Mouse (Mus musculus) olfactory bulb, adult 2 months (tissue): Measurements from ENCODE around the gene Pmfbp1. TPM values are rescaled to one million over a fixed set of nuclear protein-coding genes. Genes with fewer than 3 reads are reported as not detected.
A peak's percentile ranks its signal among the peaks of the same experiment; 100 is the strongest.
"Not testable (repeated sequence)": the region's sequence is repeated elsewhere in the genome, so short reads cannot be mapped to it uniquely, and the experiment has no call there.

Source experiments
- H3K27ac ChIP-seq: fragments of 200-500 bp; 2 replicates; pipeline ENCODE4 v1.5.1; 2012; ENCODE audit warnings: low read depth, low read length; ENCODE audit not compliant: insufficient read depth
- H3K4me1 ChIP-seq: fragments of 200-500 bp; 2 replicates; pipeline ENCODE4 v1.6.1; 2012; ENCODE audit warnings: low read length; ENCODE audit not compliant: control insufficient read depth, insufficient read depth
- H3K4me3 ChIP-seq: fragments of 200-500 bp; 2 replicates; pipeline ENCODE4 v1.5.1; 2012; ENCODE audit warnings: mild to moderate bottlenecking, low read depth, low read length, moderate library complexity; ENCODE audit not compliant: insufficient read depth
- CTCF ChIP-seq: fragments of 200-500 bp; IDR thresholded peaks from 2 replicates; pipeline ENCODE4 v1.5.1; 2012; ENCODE audit warnings: low read depth, mild to moderate bottlenecking, low read length, moderate library complexity; ENCODE audit not compliant: insufficient read depth
- POLR2A ChIP-seq: fragments of 200-500 bp; IDR thresholded peaks from 2 replicates; pipeline ENCODE4 v1.6.1; 2012; ENCODE audit warnings: mild to moderate bottlenecking, low read depth, low read length, moderate library complexity; ENCODE audit not compliant: insufficient read depth
- WGBS: fragments of 180-500 bp; shearing (Covaris S2); methylation state at CpG from one replicate; pipeline ENCODE4 v1.1.7; 2018; 5-methylcytosine and 5-hydroxymethylcytosine counted together
- polyA plus RNA-seq: library from polyadenylated mRNA; stranded (reverse); fragments of >200 nt; gene quantifications from 2 replicates; pipeline ENCODE4 v1.2.4, GENCODE M21; 2012; ENCODE audit warnings: low replicate concordance; ENCODE audit not compliant: missing spikeins, insufficient read depth, insufficient read length

Pmfbp1 gene
- not detected in 2 replicates for polyA plus RNA-seq

GRCm38 (mm10) chr8:109493727-109494126 lies at the start of gene Pmfbp1:
Gene Pmfbp1 (plus strand): TSS chr8:109494027.
- 96% methylated on average over 6 of the region's 6 CpGs for WGBS
- Histone ChIP-seq H3K27ac (no peak within 1 kb of the TSS), H3K4me1 (peaks cover 8% of the 10 kb centered on the region; the same call in 1 of the 2 replicates), H3K4me3 (no peak within 1 kb of the TSS)
- no peak for TF ChIP-seq POLR2A
- no peak for TF ChIP-seq CTCF

GRCm38 (mm10) chr8:109446896-109447295 lies 46.9 kb upstream of the Pmfbp1 start:
- not testable (repeated sequence) for H3K4me1 ChIP-seq, H3K27ac ChIP-seq

GRCm38 (mm10) chr8:109451000-109451399 lies 42.8 kb upstream of the Pmfbp1 start:
- WGBS: 33% methylated on average over 7 of the region's 7 CpGs
- no peak for TF ChIP-seq POLR2A
- TF ChIP-seq CTCF: no peak
- Histone ChIP-seq H3K4me3 (no peak overlapping the region), H3K27ac (no peak overlapping the region), H3K4me1 (no peaks in the 10 kb centered on the region)

More at GRCm38 (mm10) chr8:109446896-109447295, 46.9 kb upstream of the Pmfbp1 start:
- not testable (repeated sequence) for H3K4me3 ChIP-seq
- WGBS: 55% methylated on average over 7 of the region's 7 CpGs

- Histone ChIP-seq H3K27ac (no peak overlapping the region), H3K4me3 (no peak overlapping the region), H3K4me1 (no peaks in the 10 kb centered on the region)
- 61% methylated on average over 2 of the region's 2 CpGs for WGBS
- TF ChIP-seq POLR2A (no peak), CTCF (no peak)
These were observed 38.7 kb upstream of the Pmfbp1 start for GRCm38 (mm10) chr8:109455113-109455512.

- H3K27ac ChIP-seq: no peak overlapping the region
- TF ChIP-seq CTCF (no peak), POLR2A (no peak)
- H3K4me1 ChIP-seq: no peaks in the 10 kb centered on the region
- 66% methylated on average over 8 of the region's 8 CpGs for WGBS
- H3K4me3 ChIP-seq: no peak overlapping the region
These were observed 36.4 kb upstream of the Pmfbp1 start for GRCm38 (mm10) chr8:109457387-109457786.

- TF ChIP-seq CTCF (no peak), POLR2A (no peak)
- 64% methylated on average over 12 of the region's 12 CpGs for WGBS
- Histone ChIP-seq H3K27ac (no peak overlapping the region), H3K4me1 (peaks cover under 1% of the 10 kb centered on the region), H3K4me3 (0 out of 2 replicates have a peak overlapping the region, but pooled peaks have one; percentile 14)
These were observed 35.2 kb upstream of the Pmfbp1 start for GRCm38 (mm10) chr8:109458580-109458979.

GRCm38 (mm10) chr8:109463075-109463474 lies 30.8 kb upstream of the Pmfbp1 start:
- 30% methylated on average over 2 of the region's 2 CpGs for WGBS
- H3K4me1 ChIP-seq: peaks cover 14% of the 10 kb centered on the region
- no peak for TF ChIP-seq POLR2A
- no peak for TF ChIP-seq CTCF
- H3K4me3 ChIP-seq: no peak overlapping the region
- H3K27ac ChIP-seq: no peak overlapping the region

- Histone ChIP-seq H3K4me3 (no peak overlapping the region), H3K27ac (peak overlapping the region; percentile 49), H3K4me1 (peaks cover 14% of the 10 kb centered on the region)
- WGBS: 28% methylated on average over 13 of the region's 13 CpGs
- no peak for TF ChIP-seq POLR2A
- no peak for TF ChIP-seq CTCF
These were observed 30.0 kb upstream of the Pmfbp1 start for GRCm38 (mm10) chr8:109463677-109464313.

GRCm38 (mm10) chr8:109464451-109464891 lies 29.4 kb upstream of the Pmfbp1 start:
- Histone ChIP-seq H3K4me3 (peak overlapping the region; percentile 21; the same call in 1 of the 2 replicates), H3K4me1 (peaks cover 14% of the 10 kb centered on the region), H3K27ac (peak overlapping the region; percentile 87)
- WGBS: 5% methylated on average over 15 of the region's 15 CpGs
- no peak for TF ChIP-seq CTCF
- no peak for TF ChIP-seq POLR2A
